Mouse (Mus musculus) hindlimb bud, embryonic 11.5 days (tissue): ENCODE results near the gene Phf1.
"Not testable (repeated sequence)": the region's sequence is repeated elsewhere in the genome, so short reads cannot be mapped to it uniquely, and the experiment has no call there.

Experiments
- DNase-seq: peaks from one replicate; pipeline ENCODE4 v3.0.0-alpha.2; 2012; ENCODE audit warnings: low read depth, low spot score; ENCODE audit errors: extremely low spot score

Phf1 gene

DNA sequence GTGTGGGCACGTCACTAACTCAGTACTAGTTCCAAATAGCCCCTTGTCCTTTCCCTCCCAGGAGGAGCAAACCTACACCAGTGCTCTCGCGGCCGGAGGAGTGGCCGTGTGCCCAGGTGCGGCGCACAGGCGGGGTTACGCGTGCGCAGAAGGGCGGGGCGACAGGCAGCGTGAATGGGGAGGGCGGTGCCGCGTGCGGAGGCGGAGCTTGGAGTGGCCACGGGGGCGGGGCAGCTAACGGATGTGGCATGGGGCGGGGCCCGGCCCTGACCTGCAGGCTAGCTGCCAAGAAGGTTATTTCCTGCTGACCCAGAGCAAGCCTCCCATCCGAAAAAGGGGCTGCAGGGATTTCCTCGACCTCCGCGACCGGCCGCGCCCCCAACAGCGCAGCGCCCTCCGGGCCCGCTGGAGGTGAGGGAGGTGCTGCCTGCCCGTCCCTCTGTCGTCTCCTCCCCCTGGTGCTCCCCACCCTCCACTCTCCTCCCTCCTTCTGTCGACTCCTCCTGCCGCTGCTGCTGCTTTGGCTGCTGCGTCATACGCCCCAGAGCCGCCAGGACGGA is at the start of gene Phf1:
Phf1 (plus strand) TSS at position 214 of the 560 bp plus-strand sequence.
- peak; percentile 49 for DNase-seq

DNA sequence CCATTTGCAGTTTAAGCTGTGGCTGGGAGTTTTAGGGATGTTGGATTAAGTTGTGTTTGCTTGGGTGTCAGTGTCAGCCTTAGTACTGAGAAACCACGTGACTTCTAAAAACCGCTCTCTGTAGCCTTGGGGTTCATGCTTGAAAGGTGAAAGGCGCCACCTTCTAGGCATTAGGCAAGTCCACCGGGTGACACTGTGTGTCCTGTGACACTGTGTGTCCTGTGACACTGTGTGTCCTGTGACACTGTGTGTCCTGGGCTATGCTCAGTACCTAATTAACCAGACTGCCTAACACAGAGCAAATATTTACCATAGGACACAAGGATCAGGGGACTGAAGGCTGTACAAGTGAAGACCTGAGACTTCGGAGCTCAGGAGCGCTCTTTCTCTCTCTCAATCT is 49.3 kb upstream of the Phf1 start:
- DNase-seq: no peak

DNA sequence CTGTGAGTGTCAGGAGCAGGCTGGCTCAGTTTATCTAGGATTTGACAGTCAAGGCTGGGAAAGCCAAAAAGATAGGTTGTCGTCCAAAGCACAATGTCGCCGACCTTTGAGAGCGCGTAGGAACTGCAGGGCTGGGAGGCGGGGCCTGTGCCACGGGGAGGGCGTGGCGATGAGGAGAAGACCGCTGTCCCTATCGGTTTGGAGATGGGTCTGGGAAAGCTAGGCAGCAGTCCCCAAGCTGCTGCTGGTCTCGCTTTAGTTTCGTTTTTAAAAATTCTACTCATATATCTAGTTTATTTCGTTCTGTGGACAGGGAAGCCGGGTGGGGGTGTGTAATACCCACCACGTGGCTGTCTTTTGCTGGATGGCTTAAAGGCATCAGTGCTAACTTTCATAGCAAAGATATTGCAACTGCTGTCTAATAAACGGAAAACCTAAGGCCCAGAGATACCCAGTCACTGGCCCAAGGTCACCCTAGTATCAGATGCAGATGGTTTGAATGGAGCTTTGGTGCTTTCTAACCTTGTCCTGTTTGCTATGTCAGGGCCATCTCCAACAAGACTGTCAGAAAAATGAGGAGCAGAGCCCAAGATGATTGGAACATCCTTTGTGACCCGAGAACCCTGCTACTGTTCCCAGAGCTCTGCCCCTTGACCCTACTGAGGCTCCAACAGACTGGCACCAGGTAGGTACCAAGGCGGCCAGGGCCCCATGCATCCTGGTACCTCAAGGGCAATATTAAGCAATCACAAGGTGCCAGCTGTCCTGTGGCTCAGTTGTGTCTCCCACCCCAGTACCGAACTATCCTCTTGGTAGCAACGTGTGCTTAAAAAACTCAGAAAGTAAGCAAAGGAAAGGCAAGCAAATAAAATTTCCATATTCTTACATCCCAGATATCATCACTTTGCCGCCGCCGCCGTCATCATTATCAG is 47.6 kb upstream of the Phf1 start:
- DNase-seq: peak; percentile 30

DNA sequence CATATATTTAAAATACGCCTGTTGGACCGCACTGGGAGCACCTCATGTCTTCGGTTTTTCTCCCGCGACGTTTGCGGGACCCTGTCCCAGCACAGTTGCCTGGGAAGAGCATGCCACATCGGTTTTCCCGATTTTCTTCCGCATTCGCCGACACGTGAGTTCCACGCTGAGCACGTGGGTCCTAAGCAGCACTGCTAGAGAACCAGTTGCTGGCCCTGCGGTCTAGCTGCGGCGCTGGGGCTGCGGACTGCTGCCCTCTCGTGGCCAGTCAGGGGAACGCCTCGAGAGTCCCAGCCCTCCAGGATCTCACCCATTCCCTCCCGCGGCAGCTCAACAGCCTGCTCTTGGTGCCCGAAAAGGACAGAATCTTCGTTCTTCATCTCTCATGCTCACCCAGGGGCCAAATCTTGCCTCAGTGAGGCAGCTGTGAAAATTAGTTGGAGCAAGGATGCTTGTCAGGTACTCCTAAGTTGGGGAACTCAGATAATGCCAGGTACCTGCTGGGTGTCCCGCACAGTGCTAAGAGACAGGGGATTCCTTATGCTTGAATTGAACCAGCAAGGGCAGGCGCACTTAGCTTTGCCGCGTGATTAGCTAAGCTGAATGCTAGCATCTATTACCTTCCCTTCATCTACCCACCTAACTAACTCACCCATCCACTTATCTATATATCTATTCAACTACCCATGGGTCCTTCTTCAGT is 46.7 kb upstream of the Phf1 start:
- peak; percentile 60 for DNase-seq

DNA sequence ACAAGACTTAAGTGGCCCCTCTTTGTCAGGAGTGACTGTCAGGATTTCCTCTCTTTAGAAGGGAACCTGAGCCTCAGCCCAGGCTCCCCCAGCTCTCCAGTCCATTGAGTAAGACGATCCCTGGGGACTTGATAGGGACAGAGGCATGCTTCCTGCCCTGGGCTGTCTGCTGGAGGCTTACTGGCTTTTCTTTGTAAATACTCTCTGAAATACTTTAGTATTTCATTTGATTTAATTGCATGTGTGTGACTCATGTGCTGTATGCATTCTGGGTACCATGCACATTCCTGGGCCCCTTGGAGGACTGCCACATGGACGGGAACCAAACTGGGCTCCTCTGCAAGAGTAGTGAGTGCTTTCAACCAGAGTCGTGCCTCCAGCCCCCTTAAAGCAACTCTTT is 44.9 kb upstream of the Phf1 start:
- no peak for DNase-seq

DNA sequence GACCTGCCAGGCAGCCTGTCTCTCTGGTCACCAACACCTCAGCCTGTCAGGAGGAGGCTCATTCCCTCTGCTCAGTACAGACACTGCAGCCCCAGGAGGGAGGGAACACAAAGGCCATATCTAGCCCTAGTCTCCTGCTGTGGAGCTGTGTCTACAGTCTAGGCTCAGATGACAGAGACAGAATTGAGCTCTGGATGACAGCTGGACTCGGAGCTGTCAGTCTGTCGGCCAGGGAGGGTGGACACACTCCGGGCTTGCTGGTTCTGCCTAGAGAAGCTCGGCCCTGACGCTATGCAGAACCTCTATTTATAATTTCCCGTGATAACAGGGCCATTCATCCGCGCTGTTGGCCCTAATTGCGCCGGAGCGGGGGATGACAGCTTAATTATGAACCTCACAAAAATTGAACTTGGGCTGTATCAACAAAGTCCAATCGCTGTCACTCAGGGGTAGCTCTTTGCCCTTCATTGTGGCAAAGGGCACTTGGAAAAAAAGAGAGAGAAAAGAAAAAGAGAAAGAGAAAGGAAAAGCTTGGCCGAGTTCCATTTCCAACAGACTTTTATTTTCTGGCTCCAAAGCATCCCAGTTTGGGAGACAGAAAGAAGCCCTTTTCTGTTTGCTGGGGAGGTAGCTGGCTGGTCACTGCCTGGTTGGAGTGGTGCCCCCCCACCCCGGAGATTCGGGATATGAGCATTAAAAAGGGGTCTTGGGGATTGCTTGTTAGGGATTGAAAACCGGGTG is 40.0 kb upstream of the Phf1 start:
- DNase-seq: no peak

DNA sequence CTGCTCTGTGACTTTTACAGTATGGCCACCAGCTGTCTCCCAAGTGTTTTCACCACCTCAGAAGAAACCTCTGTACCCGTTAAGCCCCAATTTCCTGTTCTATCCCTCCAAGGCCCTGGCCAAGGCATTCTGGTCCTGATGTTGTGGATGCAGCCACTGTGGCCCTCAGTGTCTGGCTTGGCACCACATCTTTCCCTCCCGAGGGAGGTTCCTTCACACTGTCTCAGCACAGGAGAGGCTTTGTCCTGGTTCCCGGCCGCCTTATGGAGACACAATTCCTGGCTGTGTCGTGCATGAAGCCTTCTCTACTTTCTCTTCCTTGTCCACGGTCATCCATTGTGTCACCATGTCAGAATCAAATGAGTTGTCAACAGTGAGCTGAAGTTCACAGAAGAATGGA is 39.4 kb upstream of the Phf1 start:
- DNase-seq: no peak

DNA sequence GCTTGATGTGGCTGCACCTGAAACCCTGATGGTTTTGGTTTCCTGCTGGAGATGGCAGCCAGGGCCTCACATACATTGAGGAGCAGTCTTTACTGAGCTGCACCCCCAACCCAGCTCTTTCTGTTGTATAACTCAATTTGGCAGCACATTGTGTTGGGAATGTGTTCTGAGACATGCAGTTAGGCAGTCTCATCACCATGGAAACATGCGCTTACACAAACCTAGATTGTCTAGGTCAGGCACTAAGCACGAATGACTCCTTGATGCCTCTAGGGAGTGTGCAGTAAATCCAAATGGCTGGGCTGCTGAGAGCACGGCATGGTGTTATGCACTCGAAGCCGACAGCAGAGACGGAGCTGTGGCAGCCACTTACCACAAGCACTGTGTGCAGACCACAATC is 38.5 kb upstream of the Phf1 start:
- no peak for DNase-seq

DNA sequence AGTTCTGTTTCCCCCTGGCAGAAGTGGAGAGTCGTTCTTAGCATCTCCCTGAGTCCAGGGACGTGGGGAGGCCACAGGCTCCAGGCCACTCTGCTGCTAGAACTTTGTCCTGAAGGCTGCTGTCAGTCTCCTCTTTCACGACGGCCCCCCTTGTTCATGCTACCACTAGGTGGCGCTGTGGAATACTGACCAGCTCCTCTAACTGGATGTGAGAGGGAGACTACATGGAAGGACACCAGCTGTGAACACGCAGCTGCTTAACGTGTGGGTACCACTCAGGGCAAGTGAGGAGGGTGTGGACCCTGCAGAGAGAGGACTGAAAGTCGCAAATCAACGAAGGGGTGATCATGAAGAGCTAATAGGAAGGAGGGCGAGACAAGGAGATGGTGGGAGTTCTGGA is 37.3 kb upstream of the Phf1 start:
- peak; percentile 44 for DNase-seq

DNA sequence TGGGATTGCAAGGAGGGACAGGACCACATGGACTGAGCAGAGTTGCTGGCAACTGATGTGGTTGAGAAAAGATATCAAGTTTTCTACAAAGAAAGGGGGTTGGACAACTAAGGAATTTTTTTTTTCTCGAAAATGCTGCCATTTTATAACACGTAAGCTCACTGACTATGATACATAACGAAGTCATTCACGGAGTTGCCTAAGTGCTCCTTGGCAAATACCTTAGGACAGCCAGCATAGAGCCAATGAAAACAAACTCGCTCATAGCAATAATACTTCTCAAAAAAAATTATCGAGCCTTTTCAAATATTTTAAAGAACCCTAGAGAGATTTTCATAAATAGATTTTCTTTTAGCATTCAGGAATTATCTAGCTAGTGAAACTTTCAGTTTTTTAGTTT is 31.9 kb upstream of the Phf1 start:
- DNase-seq: no peak

DNA sequence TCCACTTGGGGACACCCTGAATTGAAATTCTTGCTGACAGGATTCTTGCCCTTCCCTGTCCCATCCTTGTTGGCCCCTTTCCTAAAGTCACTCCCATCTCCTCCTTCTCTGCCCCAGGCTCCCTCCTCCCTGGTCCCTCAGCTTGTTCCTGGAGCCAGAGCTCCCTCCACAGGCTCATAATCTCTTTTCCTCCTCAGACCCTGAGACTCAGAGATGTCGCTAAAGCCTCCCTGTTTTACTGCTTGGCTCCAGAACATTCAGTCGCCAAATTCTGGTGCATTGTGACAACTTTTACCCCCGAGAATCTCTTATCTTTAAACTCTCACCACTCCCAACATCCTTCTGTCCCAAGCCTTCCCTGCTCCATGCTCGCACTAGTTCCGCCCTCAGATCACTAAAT is 28.5 kb upstream of the Phf1 start:
- DNase-seq: no peak

DNA sequence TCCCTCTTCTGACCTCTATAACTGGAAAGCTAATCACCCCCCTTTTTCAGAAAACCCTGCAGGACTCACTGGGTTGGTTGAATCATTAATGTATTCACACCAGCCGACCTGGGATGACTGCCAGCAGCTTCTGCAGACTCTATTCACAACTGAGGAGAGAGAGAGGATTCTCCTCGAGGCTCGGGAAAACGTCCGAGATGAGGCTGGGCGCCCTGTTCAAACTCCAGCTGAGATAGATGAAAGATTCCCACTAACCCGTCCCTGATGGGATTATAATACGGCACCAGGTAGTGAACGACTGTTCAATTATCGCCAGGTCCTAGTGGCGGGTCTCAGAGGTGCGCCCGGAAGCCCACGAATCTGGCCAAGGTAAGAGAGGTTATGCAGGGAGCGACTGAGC is 25.3 kb upstream of the Phf1 start:
- not testable (repeated sequence) for DNase-seq

DNA sequence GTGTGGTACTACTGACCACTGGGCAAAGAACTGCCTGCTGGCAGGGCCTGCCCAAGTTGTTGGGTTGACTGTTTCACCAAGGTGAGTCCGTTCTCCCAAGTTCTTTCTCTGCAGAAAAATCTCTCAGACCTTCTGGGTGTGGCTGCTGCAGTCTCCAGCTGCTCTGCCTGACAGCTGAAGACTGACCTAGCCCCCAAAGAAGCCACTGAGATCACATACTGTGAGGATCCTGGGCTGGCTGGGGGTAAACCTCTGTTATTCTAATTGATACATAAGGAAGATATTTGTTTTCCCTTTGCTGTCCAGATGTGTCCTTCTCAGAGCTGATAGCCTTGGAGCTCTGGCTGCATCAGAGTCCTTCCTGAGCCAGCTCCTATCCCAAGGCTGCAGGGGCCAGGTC is 17.6 kb upstream of the Phf1 start:
- no peak for DNase-seq

DNA sequence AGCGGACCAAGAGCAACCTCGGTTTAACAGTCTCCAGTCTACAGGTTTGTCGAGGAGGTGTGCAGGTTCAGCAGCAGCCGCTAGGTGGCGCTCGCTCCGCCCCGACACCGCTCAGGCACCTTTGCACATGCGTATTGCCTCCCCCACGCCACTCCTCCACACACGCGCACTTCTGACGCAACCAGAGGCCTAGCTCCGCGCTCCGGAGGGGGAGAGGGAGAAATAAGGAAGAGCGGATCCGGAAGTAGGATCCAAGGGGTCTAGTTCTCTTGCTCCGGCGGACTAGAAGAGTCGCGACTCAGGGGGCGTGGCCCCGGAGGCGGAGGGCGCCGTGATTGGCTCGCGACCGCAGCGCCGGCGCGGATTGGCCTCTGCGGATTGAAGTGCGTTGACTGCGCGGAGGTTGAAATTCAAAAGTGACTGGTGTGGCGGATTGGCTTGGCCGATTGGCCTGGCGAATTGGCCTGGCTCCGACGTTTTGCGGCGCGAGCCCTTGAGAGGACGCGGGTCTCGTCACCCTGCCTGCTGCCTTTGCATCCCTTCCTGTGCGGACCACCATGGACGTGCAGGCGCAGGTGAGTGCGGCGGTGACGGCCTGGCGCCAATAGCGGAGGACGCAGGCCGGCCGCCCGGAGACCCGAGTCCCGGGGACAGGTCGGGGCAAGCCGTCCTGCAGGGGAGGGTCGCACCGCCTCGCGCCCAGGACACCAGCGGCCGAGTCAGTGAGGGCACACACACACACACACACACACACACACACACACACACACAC is 16.0 kb upstream of the Phf1 start, which contains the start of gene Kifc5b:
Kifc5b (plus strand) TSS at position 381 of the 772 bp plus-strand sequence.
- peak; percentile 99 for DNase-seq

DNA sequence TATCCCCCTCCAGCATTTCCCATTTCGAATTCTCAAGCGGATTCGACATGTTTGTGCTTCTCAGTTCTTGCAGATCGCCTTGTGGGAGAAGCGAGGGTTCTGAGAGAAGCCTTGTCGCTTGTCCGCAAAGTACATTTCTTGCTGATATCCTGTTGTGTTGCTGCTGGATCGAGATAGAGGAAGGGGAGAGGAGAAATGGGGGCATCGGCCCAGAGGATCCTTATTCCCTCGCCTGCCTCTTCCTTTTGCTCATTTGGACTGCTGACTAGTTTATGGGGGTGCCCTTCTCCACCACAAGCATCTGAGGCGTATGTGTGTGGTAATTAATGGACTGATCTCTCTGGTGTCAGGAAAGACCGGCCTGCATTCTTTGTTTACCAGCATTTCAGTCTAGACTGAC is 15.3 kb upstream of the Phf1 start:
- DNase-seq: not testable (repeated sequence)

DNA sequence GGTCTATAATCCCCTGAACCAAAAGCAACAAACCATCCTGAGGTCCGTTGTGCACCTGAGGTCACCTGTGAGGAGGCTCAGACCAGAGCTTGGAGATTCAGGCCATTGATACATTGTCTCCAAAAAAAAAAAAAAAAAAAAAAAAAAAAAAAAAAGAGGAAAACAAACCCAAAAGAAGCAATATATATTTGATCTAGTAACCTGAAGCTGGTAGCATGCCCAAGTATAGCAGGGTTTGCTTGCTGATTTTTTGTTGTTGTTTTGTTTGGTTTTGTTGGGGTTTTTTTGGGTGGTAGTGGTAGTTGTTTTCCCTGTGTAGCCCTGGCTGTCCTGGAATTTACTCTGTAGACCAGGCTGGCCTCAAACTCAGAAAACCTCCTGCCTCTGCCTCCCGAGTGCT is 14.5 kb upstream of the Phf1 start:
- DNase-seq: no peak

DNA sequence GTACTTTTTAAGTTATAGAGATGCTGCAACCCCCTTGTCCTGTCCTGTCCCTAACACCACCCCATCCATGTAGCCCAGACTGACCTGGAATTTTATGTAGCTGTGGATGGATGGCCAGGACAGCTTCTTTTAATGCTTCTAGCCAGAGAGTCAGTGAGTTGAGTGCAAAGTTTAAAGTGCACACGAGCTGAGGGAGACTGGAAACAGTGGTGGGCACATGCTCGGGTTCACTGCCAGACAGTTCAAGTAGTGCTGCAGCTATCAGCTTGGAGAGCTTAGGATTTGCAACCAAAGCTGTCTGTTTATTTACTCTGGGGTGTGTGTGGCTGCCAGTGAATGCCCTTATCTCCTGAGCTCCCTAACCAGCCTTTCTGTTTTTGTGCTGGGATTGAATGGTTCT is 13.3 kb upstream of the Phf1 start:
- not testable (repeated sequence) for DNase-seq

DNA sequence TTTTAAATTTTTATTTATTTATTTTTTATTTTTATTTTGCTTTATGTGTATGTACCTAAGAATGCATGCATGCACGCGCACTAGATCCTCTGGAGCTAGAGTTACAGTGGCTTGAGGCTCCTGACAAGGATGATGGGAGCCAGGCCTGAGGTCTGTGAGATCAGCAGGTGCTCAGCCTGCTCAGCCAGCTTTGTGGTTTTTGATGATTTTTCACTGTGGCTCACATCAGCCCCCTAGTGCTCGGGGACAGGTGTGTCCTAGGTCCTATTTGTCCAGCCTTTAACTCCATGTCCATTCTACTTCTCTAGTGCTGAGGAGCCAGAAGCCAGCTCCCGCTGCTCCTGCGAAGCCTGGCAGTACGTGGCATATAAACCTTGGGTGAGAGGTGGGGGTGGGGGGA is 10.5 kb upstream of the Phf1 start:
- DNase-seq: not testable (repeated sequence)

DNA sequence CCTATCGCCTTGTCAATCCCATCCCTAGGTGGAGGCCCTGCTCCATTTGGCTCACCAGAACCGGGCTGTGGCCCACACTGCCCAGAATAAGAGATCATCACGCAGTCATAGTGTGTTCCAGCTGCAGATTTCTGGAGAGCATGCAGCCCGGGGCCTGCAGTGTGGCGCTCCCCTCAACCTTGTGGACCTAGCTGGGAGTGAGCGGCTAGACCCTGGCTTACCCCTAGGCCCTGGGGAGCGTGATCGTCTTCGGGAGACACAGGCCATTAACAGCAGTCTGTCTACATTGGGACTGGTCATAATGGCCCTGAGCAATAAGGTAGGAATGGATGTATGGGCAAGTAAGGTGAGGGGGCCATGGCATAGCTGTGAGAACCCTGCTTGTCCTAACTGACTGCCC is 7.4 kb upstream of the Phf1 start:
- DNase-seq: not testable (repeated sequence)

DNA sequence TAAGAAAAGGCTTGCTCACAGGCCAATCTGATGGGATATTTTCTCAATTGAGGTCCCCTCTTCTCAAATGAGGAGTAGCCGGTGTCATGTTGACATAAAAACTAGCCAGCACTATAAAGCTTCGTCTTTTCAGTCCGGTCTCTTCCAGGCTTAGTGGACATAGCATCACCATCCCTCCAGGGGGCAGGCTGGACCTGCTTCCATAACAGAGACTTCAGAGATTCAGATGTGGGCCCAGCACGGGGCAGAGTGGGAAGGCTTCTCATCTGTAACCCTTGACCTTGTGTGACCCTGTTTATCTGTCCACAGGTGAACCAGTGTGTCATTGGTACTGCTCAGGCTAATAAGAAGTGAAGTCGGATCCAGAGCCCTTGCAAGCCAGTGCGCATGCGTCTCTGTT is 1.1 kb upstream of the Phf1 start:
- not testable (repeated sequence) for DNase-seq
